Mouse (Mus musculus) embryonic facial prominence, embryonic 11.5 days (tissue): ENCODE measurements around the gene Kirrel2. TPM values are rescaled to one million over a fixed set of nuclear protein-coding genes. Genes with fewer than 3 reads are reported as not detected.
"Not testable (repeated sequence)": the region's sequence is repeated elsewhere in the genome, so short reads cannot be mapped to it uniquely, and the experiment has no call there.

Experiments
- ATAC-seq: fragments of 200-750 bp; cut with Nextera tagmentation; replicated peaks from 2 replicates; pipeline ENCODE4 v1.8.0; 2017; ENCODE audit warnings: low read depth; ENCODE audit not compliant: insufficient number of reproducible peaks, low FRiP score, low TSS enrichment
- DNase-seq: peaks from one replicate; pipeline ENCODE4 v3.0.0-alpha.2; 2015; ENCODE audit warnings: low spot score
- H3K27ac ChIP-seq: fragments of 300-500 bp; sonication (generic); replicated peaks from 2 replicates; pipeline ENCODE4 v1.5.1; 2014; ENCODE audit warnings: mild to moderate bottlenecking, low read depth, low read length, control low read depth
- H3K27me3 ChIP-seq: fragments of 300-500 bp; sonication (generic); 2 replicates; pipeline ENCODE4 v1.6.1; 2014; ENCODE audit warnings: mild to moderate bottlenecking, low read length, moderate library complexity, mixed read lengths; ENCODE audit not compliant: control insufficient read depth, insufficient read depth
- H3K36me3 ChIP-seq: fragments of 300-500 bp; sonication (generic); replicated peaks from 2 replicates; pipeline ENCODE4 v1.6.1; 2014; ENCODE audit warnings: low read depth, mild to moderate bottlenecking, low read length, moderate library complexity, mixed read lengths; ENCODE audit not compliant: control insufficient read depth, insufficient read depth
- H3K4me1 ChIP-seq: fragments of 300-500 bp; sonication (generic); 2 replicates; pipeline ENCODE4 v1.6.1; 2014; ENCODE audit warnings: low read length, mixed read lengths; ENCODE audit not compliant: control insufficient read depth, insufficient read depth
- H3K4me2 ChIP-seq: fragments of 300-500 bp; sonication (generic); 2 replicates; pipeline ENCODE4 v1.6.1; 2014; ENCODE audit warnings: low read depth, mild to moderate bottlenecking, control low read depth, low read length, moderate library complexity
- H3K4me3 ChIP-seq: fragments of 300-500 bp; sonication (generic); 2 replicates; pipeline ENCODE4 v1.5.1; 2014; ENCODE audit warnings: low read depth, low read length, control low read depth
- H3K9ac ChIP-seq: fragments of 300-500 bp; sonication (generic); replicated peaks from 2 replicates; pipeline ENCODE4 v1.6.1; 2014; ENCODE audit warnings: mild to moderate bottlenecking, control low read depth, low read length
- H3K9me3 ChIP-seq: fragments of 300-500 bp; sonication (generic); replicated peaks from 2 replicates; pipeline ENCODE4 v1.6.1; 2016; ENCODE audit warnings: mild to moderate bottlenecking, low read length, inconsistent platforms, mixed read lengths; ENCODE audit not compliant: control insufficient read depth
- WGBS: fragments of 180-500 bp; shearing (Covaris S2); extraction: QIAGEN DNeasy Blood & Tissue Kit; methylation state at CpG from one replicate; pipeline ENCODE4 v1.1.7; 2014; 5-methylcytosine and 5-hydroxymethylcytosine counted together
- polyA plus RNA-seq: library from polyadenylated mRNA; unstranded; fragments of >200 nt; fragmentation: Nextera tagmentation; extraction: Ambion mirVana; gene quantifications from 2 replicates; pipeline ENCODE4 v1.2.1, GENCODE M21; 2014

Kirrel2 gene
- polyA plus RNA-seq: 0.45 and 0.84 TPM in 2 replicates

GRCm38 (mm10) chr7:30457629-30458330 is at the start of gene Kirrel2, which contains the start of gene Nphs1:
Gene Kirrel2 (minus strand): TSS chr7:30457690.
Gene Nphs1 (plus strand): TSS chr7:30458315.
- no peaks in the 10 kb centered on the region; the same call in 1 of the 2 replicates for H3K4me1 ChIP-seq
- peak within 1 kb of the TSS; percentile 28 for H3K4me2 ChIP-seq
- H3K9ac ChIP-seq: no peak within 1 kb of the TSS
- no peaks in the 10 kb centered on the region for H3K9me3 ChIP-seq
- 4% methylated on average over 16 of the region's 16 CpGs for WGBS
- no peak within 1 kb of the TSS for H3K4me3 ChIP-seq
- ATAC-seq (peak; percentile 83), DNase-seq (peak; percentile 40)
- H3K27ac ChIP-seq: no peak within 1 kb of the TSS
- no peaks in the 10 kb centered on the region for H3K36me3 ChIP-seq
- H3K27me3 ChIP-seq: peaks cover 87% of the 10 kb centered on the region

- peak; percentile 20 for DNase-seq
- not testable (repeated sequence) for H3K9me3 ChIP-seq, H3K4me2 ChIP-seq, H3K27ac ChIP-seq, H3K9ac ChIP-seq, H3K4me3 ChIP-seq, H3K36me3 ChIP-seq, H3K4me1 ChIP-seq, ATAC-seq, H3K27me3 ChIP-seq
- 69% methylated on average over 5 of the region's 5 CpGs for WGBS
Measured at GRCm38 (mm10) chr7:30501159-30501558, 43.7 kb upstream of the Kirrel2 start.

GRCm38 (mm10) chr7:30495506-30496042 is 38.1 kb upstream of the Kirrel2 start:
- ATAC-seq, H3K4me2 ChIP-seq, DNase-seq, H3K9me3 ChIP-seq, H3K4me1 ChIP-seq, H3K27ac ChIP-seq, H3K36me3 ChIP-seq, H3K4me3 ChIP-seq, H3K27me3 ChIP-seq, H3K9ac ChIP-seq: not testable (repeated sequence)
- WGBS: 64% methylated on average over 5 of the region's 5 CpGs

- WGBS: 62% methylated on average over 11 of the region's 11 CpGs
- H3K4me3 ChIP-seq: no peak within 1 kb of the TSS
- no peak within 1 kb of the TSS for H3K9ac ChIP-seq
- no peaks in the 10 kb centered on the region for H3K9me3 ChIP-seq
- no peaks in the 10 kb centered on the region for H3K27me3 ChIP-seq
- no peaks in the 10 kb centered on the region for H3K36me3 ChIP-seq
- no peak within 1 kb of the TSS for H3K4me2 ChIP-seq
- no peak within 1 kb of the TSS for H3K27ac ChIP-seq
- DNase-seq: no peak
- no peaks in the 10 kb centered on the region for H3K4me1 ChIP-seq
- ATAC-seq: no peak
Measured at GRCm38 (mm10) chr7:30493401-30493931, 36.0 kb upstream of the Kirrel2 start, which contains the start of gene Prodh2. Gene Prodh2 (plus strand): TSS chr7:30493622.

- Histone ChIP-seq H3K36me3 (no peaks in the 10 kb centered on the region), H3K4me1 (no peaks in the 10 kb centered on the region), H3K9me3 (no peaks in the 10 kb centered on the region), H3K27ac (no peak overlapping the region), H3K9ac (no peak overlapping the region), H3K4me3 (no peak overlapping the region), H3K4me2 (no peak overlapping the region), H3K27me3 (no peaks in the 10 kb centered on the region)
- WGBS: 20% methylated on average over 4 of the region's 4 CpGs
- ATAC-seq: no peak
- peak; percentile 80 for DNase-seq
Measured at GRCm38 (mm10) chr7:30492765-30493164, 35.3 kb upstream of the Kirrel2 start.

- no peak overlapping the region for H3K4me2 ChIP-seq
- no peak overlapping the region for H3K4me3 ChIP-seq
- H3K27ac ChIP-seq: no peak overlapping the region
- ATAC-seq (no peak), DNase-seq (no peak)
- no peaks in the 10 kb centered on the region for H3K36me3 ChIP-seq
- H3K9me3 ChIP-seq: no peaks in the 10 kb centered on the region
- 14% methylated on average over 6 of the region's 6 CpGs for WGBS
- H3K4me1 ChIP-seq: no peaks in the 10 kb centered on the region
- H3K9ac ChIP-seq: no peak overlapping the region
- no peaks in the 10 kb centered on the region for H3K27me3 ChIP-seq
Measured at GRCm38 (mm10) chr7:30490957-30491307, 33.4 kb upstream of the Kirrel2 start.

GRCm38 (mm10) chr7:30490251-30490956 is 32.9 kb upstream of the Kirrel2 start:
- no peak overlapping the region for H3K4me3 ChIP-seq
- no peaks in the 10 kb centered on the region for H3K4me1 ChIP-seq
- no peaks in the 10 kb centered on the region for H3K36me3 ChIP-seq
- peak; percentile 67 for DNase-seq
- WGBS: 31% methylated on average over 16 of the region's 16 CpGs
- no peaks in the 10 kb centered on the region for H3K9me3 ChIP-seq
- no peak for ATAC-seq
- no peak overlapping the region for H3K27ac ChIP-seq
- H3K9ac ChIP-seq: no peak overlapping the region
- no peaks in the 10 kb centered on the region for H3K27me3 ChIP-seq
- H3K4me2 ChIP-seq: no peak overlapping the region

GRCm38 (mm10) chr7:30484250-30484649 is 26.8 kb upstream of the Kirrel2 start:
- Histone ChIP-seq H3K36me3 (no peaks in the 10 kb centered on the region), H3K27me3 (no peaks in the 10 kb centered on the region), H3K9me3 (no peaks in the 10 kb centered on the region), H3K4me1 (no peaks in the 10 kb centered on the region), H3K27ac (no peak overlapping the region), H3K9ac (no peak overlapping the region), H3K4me2 (no peak overlapping the region), H3K4me3 (no peak overlapping the region)
- ATAC-seq (no peak), DNase-seq (peak; percentile 78)
- 12% methylated on average over 8 of the region's 8 CpGs for WGBS
